Mouse (Mus musculus) right cerebral cortex, postnatal 14 days (tissue): Measurements from ENCODE around the gene Hils1.

Experiments used
- DNase-seq: peaks from one replicate; pipeline ENCODE4 v3.0.0; 2022

The Hils1 gene

DNA sequence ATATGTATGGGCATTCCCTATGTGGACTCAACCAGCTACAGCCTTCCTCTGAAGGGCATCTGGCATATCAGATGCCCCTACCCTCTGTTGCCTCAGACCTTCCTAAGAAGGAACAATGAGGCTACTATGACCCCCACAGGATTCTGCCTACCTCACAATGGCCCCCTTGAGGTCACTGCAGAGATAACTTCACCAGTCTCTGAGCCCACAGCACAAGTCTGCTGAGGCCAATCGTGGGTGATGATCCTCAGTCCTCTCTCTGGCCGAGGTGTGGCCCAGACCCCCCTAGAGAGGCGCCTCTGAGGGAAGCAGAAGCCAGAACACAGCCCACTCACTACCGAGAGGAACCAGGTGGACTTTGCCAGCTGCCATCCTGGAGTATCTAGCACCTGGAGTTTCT, at the start of gene Hils1:
Hils1 (plus strand) TSS at position 175 of the 400 bp plus-strand sequence.
- DNase-seq: no peak

- no peak for DNase-seq
Measured at GRCm38 (mm10) chr11:94917717-94918116, 49.7 kb upstream of the Hils1 start.

- no peak for DNase-seq
Measured at GRCm38 (mm10) chr11:94920996-94921401, 46.4 kb upstream of the Hils1 start.

- no peak for DNase-seq
Measured at GRCm38 (mm10) chr11:94924977-94925376, 42.4 kb upstream of the Hils1 start.

DNA sequence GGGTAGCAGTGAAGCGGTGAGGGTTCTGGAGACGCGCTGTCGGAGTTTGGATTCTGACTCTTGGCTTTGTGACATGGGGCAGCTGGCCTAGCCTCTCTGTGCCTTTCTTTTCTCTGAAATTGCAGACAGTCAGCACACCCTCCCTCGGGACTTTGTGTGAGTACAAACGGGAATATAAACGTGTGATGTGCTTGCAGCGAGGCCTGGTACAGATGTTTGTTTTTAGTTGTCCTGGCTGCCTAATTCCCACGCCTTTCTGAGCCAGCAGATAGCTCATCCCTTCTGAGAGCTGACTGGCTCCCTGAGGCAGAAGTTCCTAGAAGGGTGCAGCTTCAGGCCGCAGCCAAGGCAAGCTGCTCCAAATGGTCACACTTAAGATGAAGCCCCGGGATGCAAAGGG, 41.0 kb upstream of the Hils1 start:
- DNase-seq: no peak

DNA sequence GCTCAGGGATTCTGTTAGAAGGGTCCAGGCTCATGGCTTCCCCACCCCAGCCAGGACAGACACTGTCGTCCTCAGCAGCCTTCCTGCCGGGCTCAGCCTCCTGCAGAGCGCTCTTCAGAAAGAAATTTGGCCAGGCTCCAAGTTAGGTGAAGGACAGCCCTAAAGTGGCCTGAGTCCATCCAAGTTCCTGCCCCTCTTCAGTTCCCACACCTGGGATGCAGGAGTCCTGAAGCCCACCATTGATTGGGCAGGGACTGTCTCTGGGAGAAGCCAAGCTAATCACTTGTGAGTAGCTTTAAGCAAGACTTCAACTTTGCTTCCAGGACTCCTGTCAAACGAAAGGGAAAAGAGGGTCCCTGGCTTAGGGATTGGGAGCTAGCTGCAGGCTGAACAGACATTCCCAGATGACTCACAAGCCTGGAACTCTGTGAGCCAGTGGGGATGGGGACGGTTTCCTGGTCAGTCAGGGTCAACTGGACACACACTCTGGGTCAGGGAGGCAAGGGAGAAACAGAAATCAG, 39.6 kb upstream of the Hils1 start:
- no peak for DNase-seq

- DNase-seq: peak; percentile 33
Measured at GRCm38 (mm10) chr11:94928820-94929219, 38.6 kb upstream of the Hils1 start.

GRCm38 (mm10) chr11:94929599-94929998, 37.8 kb upstream of the Hils1 start:
- no peak for DNase-seq

GRCm38 (mm10) chr11:94930151-94930550, 37.2 kb upstream of the Hils1 start:
- no peak for DNase-seq

GRCm38 (mm10) chr11:94933584-94933983, 33.8 kb upstream of the Hils1 start:
- no peak for DNase-seq

DNA sequence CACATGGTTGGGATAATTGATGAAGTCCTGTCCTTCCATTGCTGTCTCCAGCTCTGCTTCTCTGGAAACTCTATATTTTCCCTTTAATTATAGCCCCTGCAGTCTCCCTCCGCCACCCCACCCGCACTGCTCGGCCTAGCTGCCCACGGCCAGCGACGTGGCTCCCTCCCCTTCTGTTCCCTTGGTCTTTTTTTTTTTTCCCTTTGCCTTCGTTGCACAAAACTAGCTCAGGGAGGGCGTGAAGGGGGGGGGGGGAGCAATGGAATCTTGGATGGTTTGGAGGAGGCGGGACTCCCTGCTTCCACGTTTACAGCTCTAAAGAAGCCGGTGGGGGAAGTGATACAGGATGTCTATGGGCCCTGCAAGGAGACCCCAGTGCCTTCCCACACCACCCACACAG, 32.9 kb upstream of the Hils1 start:
- no peak for DNase-seq

- no peak for DNase-seq
Measured at GRCm38 (mm10) chr11:94936045-94936444, 31.3 kb upstream of the Hils1 start, which contains the start of gene Col1a1. TSS of gene Col1a1 (plus strand) at chr11:94936224.

DNA sequence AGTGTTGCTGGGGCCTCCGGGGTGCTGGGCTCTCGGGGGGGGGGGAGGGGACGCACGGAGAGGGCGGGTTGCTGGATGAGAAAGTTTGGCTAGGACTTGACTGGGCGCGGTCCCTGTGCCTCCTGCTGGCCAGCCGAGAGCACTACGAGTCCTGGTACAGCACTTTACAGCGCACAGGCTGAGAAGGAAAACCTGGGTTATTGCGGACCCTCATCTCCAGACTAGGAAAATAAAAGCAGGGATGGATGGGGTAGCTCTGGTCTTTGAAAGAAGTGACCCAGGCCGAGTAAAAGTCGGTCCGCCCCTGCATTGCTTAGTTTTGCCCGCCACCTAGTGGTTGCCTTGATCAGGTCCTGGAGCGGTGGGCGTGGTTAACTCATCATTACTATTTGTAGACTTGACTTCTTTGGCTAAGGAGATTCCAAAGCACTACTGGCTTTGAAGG, 30.5 kb upstream of the Hils1 start:
- peak; percentile 89 for DNase-seq

DNA sequence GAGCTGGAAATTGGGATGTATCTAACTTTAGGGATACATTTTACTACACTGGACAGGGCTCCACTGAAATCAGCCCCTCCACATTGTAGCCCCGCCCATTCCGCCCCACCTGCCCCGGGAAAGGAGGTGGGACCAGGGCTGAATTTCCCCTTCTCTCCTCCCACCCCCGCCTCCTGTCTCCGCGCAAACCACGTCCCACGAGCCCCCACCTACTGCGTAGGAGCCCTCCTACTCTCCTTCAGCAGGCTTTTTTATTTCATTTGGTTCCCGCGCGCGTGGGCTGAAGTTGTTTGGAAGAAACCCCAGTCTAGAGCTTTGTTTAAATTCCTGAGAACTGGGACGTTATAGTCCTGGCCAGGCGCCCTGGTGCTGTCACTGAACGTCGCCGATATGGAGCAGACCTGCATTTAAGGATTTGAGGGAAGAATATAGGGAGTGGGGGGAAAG, 30.0 kb upstream of the Hils1 start:
- DNase-seq: peak; percentile 72

- no peak for DNase-seq
Measured at GRCm38 (mm10) chr11:94937787-94938186, 29.6 kb upstream of the Hils1 start.

DNA sequence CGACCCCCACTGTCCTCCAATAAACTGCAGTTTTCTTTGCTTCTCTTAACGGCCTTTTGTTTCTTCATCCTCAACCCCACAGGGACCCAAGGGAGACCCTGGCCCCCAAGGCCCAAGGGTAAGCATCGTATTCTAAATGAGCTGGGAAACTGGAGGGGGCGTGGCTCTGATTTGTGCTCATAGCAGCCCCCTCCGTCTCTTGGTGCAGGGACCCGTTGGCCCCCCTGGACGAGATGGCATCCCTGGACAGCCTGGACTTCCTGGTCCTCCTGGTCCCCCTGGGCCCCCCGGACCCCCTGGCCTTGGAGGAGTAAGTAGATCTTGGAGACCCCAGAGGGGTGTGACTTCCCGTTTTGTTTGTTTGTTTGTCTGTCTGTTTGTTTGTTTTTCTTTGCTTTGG, 29.1 kb upstream of the Hils1 start:
- no peak for DNase-seq

DNA sequence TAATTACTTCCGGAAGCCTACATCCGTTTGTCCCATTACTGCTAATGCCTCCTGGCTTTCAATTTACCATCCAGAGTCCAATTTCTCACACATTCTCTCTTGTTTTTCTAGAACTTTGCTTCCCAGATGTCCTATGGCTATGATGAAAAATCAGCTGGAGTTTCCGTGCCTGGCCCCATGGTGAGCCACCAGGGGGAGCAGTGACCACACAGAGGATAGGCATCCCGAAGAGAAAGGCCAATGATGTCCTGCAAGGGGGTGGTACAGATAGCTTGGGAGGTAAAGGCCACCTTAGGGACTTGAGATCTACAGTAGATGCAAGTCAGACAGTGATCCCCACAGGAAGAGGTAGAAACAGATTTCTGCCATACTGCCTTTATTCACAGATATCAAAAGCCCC, 28.1 kb upstream of the Hils1 start:
- peak; percentile 79 for DNase-seq

DNA sequence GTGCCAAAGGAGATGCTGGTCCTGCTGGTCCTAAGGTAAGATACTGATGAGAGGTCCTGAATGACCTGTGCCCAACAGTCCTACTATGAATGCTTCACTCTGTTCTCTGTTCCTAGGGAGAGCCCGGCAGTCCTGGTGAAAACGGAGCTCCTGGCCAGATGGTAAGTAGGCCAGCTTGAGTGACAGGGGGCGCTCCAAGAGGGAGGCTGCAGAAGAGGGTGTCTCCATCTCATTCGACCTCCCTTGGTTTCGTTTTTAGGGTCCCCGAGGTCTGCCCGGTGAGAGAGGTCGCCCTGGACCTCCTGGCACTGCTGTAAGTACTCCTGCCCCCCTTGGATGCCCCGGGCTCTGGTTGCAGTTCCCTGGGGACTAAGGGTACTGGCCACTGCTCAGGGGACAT, 26.3 kb upstream of the Hils1 start:
- DNase-seq: no peak

- no peak for DNase-seq
Measured at GRCm38 (mm10) chr11:94941776-94942175, 25.6 kb upstream of the Hils1 start.

- peak; percentile 46 for DNase-seq
Measured at GRCm38 (mm10) chr11:94942282-94943023, 24.9 kb upstream of the Hils1 start.

- no peak for DNase-seq
Measured at GRCm38 (mm10) chr11:94943054-94943453, 24.3 kb upstream of the Hils1 start.

GRCm38 (mm10) chr11:94944295-94944694, 23.1 kb upstream of the Hils1 start:
- no peak for DNase-seq

- no peak for DNase-seq
Measured at GRCm38 (mm10) chr11:94945236-94945635, 22.2 kb upstream of the Hils1 start.

GRCm38 (mm10) chr11:94952169-94952568, 15.2 kb upstream of the Hils1 start:
- no peak for DNase-seq

GRCm38 (mm10) chr11:94955103-94955502, 12.3 kb upstream of the Hils1 start:
- DNase-seq: no peak
